Mouse (Mus musculus) hindbrain, embryonic 11.5 days (tissue): ENCODE results near the gene Calcoco1. TPM values are rescaled to one million over a fixed set of nuclear protein-coding genes. Genes with fewer than 3 reads are reported as not detected.

Experiments used
- ATAC-seq: fragments of 200-750 bp; cut with Nextera tagmentation; 2 replicates; pipeline ENCODE4 v1.8.0; 2017; ENCODE audit warnings: mild to moderate bottlenecking, moderate TSS enrichment, moderate library complexity; ENCODE audit not compliant: low FRiP score
- DNase-seq: peaks from one replicate; pipeline ENCODE4 v3.0.0-alpha.2; 2015; ENCODE audit warnings: low spot score
- H3K27ac ChIP-seq: fragments of 300-500 bp; sonication (generic); 2 replicates; pipeline ENCODE4 v1.5.1; 2014; ENCODE audit warnings: mild to moderate bottlenecking, low read depth, low read length
- H3K27me3 ChIP-seq: fragments of 300-500 bp; sonication (generic); 2 replicates; pipeline ENCODE4 v1.6.1; 2014; ENCODE audit warnings: mild to moderate bottlenecking, low read length, moderate library complexity, mixed read lengths; ENCODE audit not compliant: control insufficient read depth, insufficient read depth
- H3K36me3 ChIP-seq: fragments of 300-500 bp; sonication (generic); 2 replicates; pipeline ENCODE4 v1.6.1; 2014; ENCODE audit warnings: mild to moderate bottlenecking, low read length, moderate library complexity, mixed read lengths; ENCODE audit not compliant: control insufficient read depth, insufficient read depth
- H3K4me1 ChIP-seq: fragments of 300-500 bp; sonication (generic); replicated peaks from 2 replicates; pipeline ENCODE4 v1.6.1; 2014; ENCODE audit warnings: low read length, mixed read lengths; ENCODE audit not compliant: control insufficient read depth, insufficient read depth
- H3K4me2 ChIP-seq: fragments of 300-500 bp; sonication (generic); replicated peaks from 2 replicates; pipeline ENCODE4 v1.6.1; 2014; ENCODE audit warnings: mild to moderate bottlenecking, low read depth, low read length
- H3K4me3 ChIP-seq: fragments of 300-500 bp; sonication (generic); 2 replicates; pipeline ENCODE4 v1.5.1; 2014; ENCODE audit warnings: low read depth, low read length
- H3K9ac ChIP-seq: fragments of 300-500 bp; sonication (generic); 2 replicates; pipeline ENCODE4 v1.6.1; 2014; ENCODE audit warnings: low read depth, low read length
- H3K9me3 ChIP-seq: fragments of 300-500 bp; sonication (generic); 2 replicates; pipeline ENCODE4 v1.6.1; 2016; ENCODE audit warnings: low read length; ENCODE audit not compliant: control insufficient read depth
- WGBS: fragments of 180-500 bp; shearing (Covaris S2); extraction: QIAGEN DNeasy Blood & Tissue Kit; methylation state at CpG from one replicate; pipeline ENCODE4 v1.1.7; 2014; 5-methylcytosine and 5-hydroxymethylcytosine counted together
- polyA plus RNA-seq: library from polyadenylated mRNA; unstranded; fragments of >200 nt; fragmentation: Nextera tagmentation; extraction: Ambion mirVana; gene quantifications from 2 replicates; pipeline ENCODE4 v1.2.1, GENCODE M21; 2014

The Calcoco1 gene
- polyA plus RNA-seq = 26.2 and 30.1 TPM in 2 replicates

GRCm38 (mm10) chr15:102721980-102722475 lies at the start of gene Calcoco1:
Calcoco1 (minus strand) TSS chr15:102722178.
- ATAC-seq (peak; percentile 100), DNase-seq (peak; percentile 98)
- WGBS = under 1% methylated on average over 27 of the region's 27 CpGs
- Histone ChIP-seq H3K9ac (peak within 1 kb of the TSS; percentile 54), H3K4me3 (peak within 1 kb of the TSS; percentile 70), H3K27me3 (no peaks in the 10 kb centered on the region), H3K4me1 (no peaks in the 10 kb centered on the region), H3K9me3 (no peaks in the 10 kb centered on the region), H3K27ac (no peak within 1 kb of the TSS), H3K4me2 (peak within 1 kb of the TSS; percentile 63), H3K36me3 (no peaks in the 10 kb centered on the region)

GRCm38 (mm10) chr15:102770866-102771265 lies 48.9 kb upstream of the Calcoco1 start:
- H3K9me3 ChIP-seq = no peaks in the 10 kb centered on the region
- no peak overlapping the region for H3K9ac ChIP-seq
- no peak overlapping the region for H3K27ac ChIP-seq
- no peaks in the 10 kb centered on the region for H3K4me1 ChIP-seq
- H3K4me2 ChIP-seq = no peak overlapping the region
- H3K36me3 ChIP-seq = no peaks in the 10 kb centered on the region
- no peak overlapping the region for H3K4me3 ChIP-seq
- DNase-seq (no peak), ATAC-seq (no peak)
- 51% methylated on average over 7 of the region's 7 CpGs for WGBS
- peaks cover 2% of the 10 kb centered on the region; the same call in 1 of the 2 replicates for H3K27me3 ChIP-seq

- DNase-seq (no peak), ATAC-seq (no peak)
These were observed 43.2 kb upstream of the Calcoco1 start for GRCm38 (mm10) chr15:102765207-102765606.

GRCm38 (mm10) chr15:102761745-102762378 lies 39.9 kb upstream of the Calcoco1 start:
- WGBS = 12% methylated on average over 7 of the region's 7 CpGs
- H3K9me3 ChIP-seq = no peaks in the 10 kb centered on the region
- no peaks in the 10 kb centered on the region for H3K36me3 ChIP-seq
- no peak overlapping the region for H3K9ac ChIP-seq
- no peaks in the 10 kb centered on the region for H3K4me1 ChIP-seq
- ATAC-seq (0 out of 2 replicates have a peak, but pooled peaks have one; percentile 40), DNase-seq (peak; percentile 75)
- H3K27me3 ChIP-seq = peaks cover 11% of the 10 kb centered on the region
- H3K27ac ChIP-seq = no peak overlapping the region
- H3K4me3 ChIP-seq = no peak overlapping the region
- no peak overlapping the region for H3K4me2 ChIP-seq

More at GRCm38 (mm10) chr15:102765207-102765606, 43.2 kb upstream of the Calcoco1 start:
- H3K9ac ChIP-seq = no peak overlapping the region
- H3K4me1 ChIP-seq = no peaks in the 10 kb centered on the region
- H3K4me2 ChIP-seq = no peak overlapping the region
- H3K27me3 ChIP-seq = peaks cover 11% of the 10 kb centered on the region
- H3K36me3 ChIP-seq = no peaks in the 10 kb centered on the region
- no peak overlapping the region for H3K4me3 ChIP-seq
- no peaks in the 10 kb centered on the region for H3K9me3 ChIP-seq
- 42% methylated on average over 2 of the region's 2 CpGs for WGBS
- H3K27ac ChIP-seq = no peak overlapping the region

DNA sequence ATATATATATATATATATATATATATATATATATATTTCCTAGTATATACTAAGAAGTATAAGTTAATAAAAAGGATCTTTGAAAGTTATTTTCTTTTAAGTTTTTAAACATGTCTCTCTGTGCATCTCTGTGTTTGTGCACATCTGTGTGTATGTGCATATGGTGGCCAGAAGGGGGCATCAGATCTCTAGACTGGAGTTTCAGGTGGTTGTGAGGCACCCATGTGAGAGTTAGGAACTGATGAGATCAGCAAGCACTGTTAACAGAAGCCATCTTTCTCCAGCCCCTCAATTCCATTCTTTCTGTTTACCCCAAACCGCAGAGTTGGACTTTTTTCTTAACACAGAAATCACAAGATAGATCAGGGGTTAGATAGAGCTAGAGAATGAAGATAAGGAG lies 35.7 kb upstream of the Calcoco1 start:
- Histone ChIP-seq H3K4me3 (no peak overlapping the region), H3K36me3 (no peaks in the 10 kb centered on the region), H3K27me3 (peaks cover 5% of the 10 kb centered on the region), H3K27ac (no peak overlapping the region), H3K4me2 (no peak overlapping the region), H3K9ac (no peak overlapping the region), H3K4me1 (no peaks in the 10 kb centered on the region; the same call in 1 of the 2 replicates), H3K9me3 (no peaks in the 10 kb centered on the region)
- DNase-seq = no peak
- 92% methylated on average over 1 of the region's 1 CpGs for WGBS
- no peak for ATAC-seq

DNA sequence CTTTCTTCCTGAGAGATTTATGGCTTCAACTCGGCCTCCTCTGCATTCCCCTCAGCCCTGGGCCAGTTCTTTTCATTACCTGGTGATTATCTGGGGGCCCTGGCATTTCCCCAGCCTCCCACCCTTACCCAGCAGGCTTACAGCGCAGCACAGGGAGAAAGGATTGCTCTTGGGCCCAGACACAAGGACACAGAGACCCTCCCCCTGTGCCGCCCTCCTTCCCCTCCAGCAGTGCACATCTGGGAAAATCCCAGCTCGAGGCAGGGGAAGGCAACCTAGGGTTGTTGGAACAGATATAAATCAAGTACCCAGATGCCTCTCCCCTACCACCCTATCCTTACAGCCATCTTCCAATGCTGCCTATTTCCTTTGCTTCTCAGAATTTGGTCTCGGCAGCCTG lies 33.1 kb upstream of the Calcoco1 start:
- DNase-seq (no peak), ATAC-seq (no peak)
- H3K4me1 ChIP-seq = no peaks in the 10 kb centered on the region; the same call in 1 of the 2 replicates
- H3K27ac ChIP-seq = no peak overlapping the region
- H3K9me3 ChIP-seq = no peaks in the 10 kb centered on the region
- no peak overlapping the region for H3K9ac ChIP-seq
- WGBS = 44% methylated on average over 5 of the region's 5 CpGs
- H3K36me3 ChIP-seq = no peaks in the 10 kb centered on the region
- no peak overlapping the region for H3K4me3 ChIP-seq
- no peak overlapping the region for H3K4me2 ChIP-seq
- H3K27me3 ChIP-seq = peaks cover 10% of the 10 kb centered on the region; the same call in 1 of the 2 replicates

- DNase-seq = no peak
- H3K4me2 ChIP-seq = no peak overlapping the region
- no peaks in the 10 kb centered on the region; the same call in 1 of the 2 replicates for H3K4me1 ChIP-seq
- H3K27ac ChIP-seq = peak overlapping the region; percentile 6; the same call in 1 of the 2 replicates
- H3K9ac ChIP-seq = no peak overlapping the region
- H3K9me3 ChIP-seq = no peaks in the 10 kb centered on the region
- peaks cover 10% of the 10 kb centered on the region; the same call in 1 of the 2 replicates for H3K27me3 ChIP-seq
- 58% methylated on average over 7 of the region's 7 CpGs for WGBS
- no peak overlapping the region for H3K4me3 ChIP-seq
- H3K36me3 ChIP-seq = no peaks in the 10 kb centered on the region
- no peak for ATAC-seq
These were observed 32.4 kb upstream of the Calcoco1 start for GRCm38 (mm10) chr15:102754361-102754760.

- no peaks in the 10 kb centered on the region for H3K9me3 ChIP-seq
- no peak overlapping the region for H3K4me3 ChIP-seq
- H3K4me1 ChIP-seq = peaks cover 2% of the 10 kb centered on the region; the same call in 1 of the 2 replicates
- peak overlapping the region; percentile 29 for H3K4me2 ChIP-seq
- H3K27ac ChIP-seq = no peak overlapping the region
- H3K9ac ChIP-seq = no peak overlapping the region
- WGBS = 5% methylated on average over 13 of the region's 13 CpGs
- H3K27me3 ChIP-seq = peaks cover 20% of the 10 kb centered on the region
- H3K36me3 ChIP-seq = no peaks in the 10 kb centered on the region
- DNase-seq (peak; percentile 94), ATAC-seq (peak; percentile 79)
These were observed 31.2 kb upstream of the Calcoco1 start for GRCm38 (mm10) chr15:102753170-102753569.

DNA sequence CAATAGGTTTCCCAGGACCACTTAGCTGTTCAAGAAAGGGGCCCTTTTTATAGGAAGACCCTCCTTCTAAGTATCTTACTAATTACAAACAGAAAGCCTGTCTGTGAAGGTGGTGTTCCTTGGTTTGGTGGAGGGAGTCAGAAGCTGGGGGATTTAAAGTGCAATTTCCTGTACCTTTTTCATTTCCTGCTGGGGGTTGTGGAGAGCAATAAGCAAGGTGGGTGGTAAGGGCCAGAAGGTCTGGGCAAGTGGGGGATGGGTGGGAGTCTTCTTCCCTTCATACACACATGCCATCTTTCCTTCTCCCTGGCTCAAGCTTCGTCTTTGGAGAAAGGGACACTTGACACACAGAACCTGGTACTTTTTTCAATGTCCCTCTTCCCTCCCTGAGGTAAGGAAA lies 30.2 kb upstream of the Calcoco1 start:
- Histone ChIP-seq H3K9ac (no peak overlapping the region), H3K4me1 (peaks cover 9% of the 10 kb centered on the region), H3K27ac (no peak overlapping the region), H3K4me2 (no peak overlapping the region), H3K27me3 (peaks cover 30% of the 10 kb centered on the region), H3K36me3 (no peaks in the 10 kb centered on the region), H3K9me3 (no peaks in the 10 kb centered on the region), H3K4me3 (no peak overlapping the region)
- WGBS = 85% methylated on average over 1 of the region's 1 CpGs
- ATAC-seq (no peak), DNase-seq (no peak)
